Mouse (Mus musculus): ENCODE data around the gene Lmtk3.

Gene Lmtk3

DNA sequence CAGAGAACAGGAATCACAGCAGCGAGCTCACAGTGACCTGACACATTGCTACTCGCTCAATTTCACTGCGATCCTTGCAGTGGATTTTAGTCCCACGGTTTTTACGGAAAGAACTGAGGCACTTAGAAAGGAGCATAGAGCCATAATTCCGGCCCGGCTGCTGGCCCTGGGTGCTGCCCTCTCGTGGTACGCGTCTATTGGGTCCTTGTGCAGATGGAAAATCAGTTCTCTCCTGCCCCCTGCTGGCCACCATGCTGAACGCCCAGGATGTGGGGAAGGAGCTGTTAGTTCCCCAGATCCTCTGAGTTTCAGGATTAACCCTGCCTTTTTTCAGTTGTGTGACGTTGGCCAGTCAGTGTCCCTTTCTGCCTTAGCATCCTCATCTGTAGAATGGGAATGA is 17.8 kb downstream of the Lmtk3 start:
- in situ Hi-C loops (cut with MboI; ENCODE audit: low sequenced_read_pairs), result loop anchor here (5.0 kb wide), 1 partner anchor 69 kb away; no protein-coding TSS in a partner anchor

DNA sequence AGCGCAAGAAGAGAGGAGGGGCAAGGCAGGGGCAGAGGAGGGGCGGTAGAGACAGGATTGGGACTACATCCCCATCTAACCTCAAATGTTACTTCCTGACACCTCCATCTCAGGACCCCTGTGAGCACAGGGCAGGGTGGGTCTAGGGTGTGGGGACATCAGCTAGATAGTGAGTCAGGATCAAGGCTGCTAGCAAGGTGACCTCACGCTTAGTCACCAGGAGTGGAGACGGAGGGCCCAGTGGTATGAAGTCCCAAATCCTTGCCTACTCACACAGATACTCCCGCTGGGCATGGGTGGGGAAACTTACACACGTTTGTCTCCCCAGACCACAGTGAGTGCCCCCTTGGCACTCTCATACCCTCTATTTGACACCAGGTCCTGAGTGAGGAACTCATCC is 19.0 kb downstream of the Lmtk3 start:
- in situ Hi-C loops (cut with MboI; ENCODE audit: low sequenced_read_pairs), result loop anchor here (5.0 kb wide), 1 partner anchor 70 kb away; no protein-coding TSS in a partner anchor

DNA sequence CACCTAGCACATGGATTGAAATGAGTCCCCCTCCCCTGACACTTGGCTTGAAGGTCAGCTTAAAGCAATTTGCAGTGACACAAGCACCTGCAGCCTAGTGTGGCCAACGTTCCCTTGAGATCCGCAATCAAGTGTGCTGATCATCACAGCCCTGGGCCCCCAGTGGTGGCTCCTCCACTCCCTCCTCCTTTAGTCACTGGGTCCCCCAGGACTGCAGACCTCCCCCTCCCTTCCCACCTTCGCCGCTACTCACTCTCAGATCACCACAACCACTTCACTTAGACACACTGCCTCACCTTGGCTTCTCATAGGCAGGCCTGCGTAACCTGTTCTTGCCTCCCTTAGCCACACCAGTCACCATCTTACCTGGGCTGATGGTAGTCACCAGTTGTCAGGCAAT is 22.4 kb downstream of the Lmtk3 start:
- in situ Hi-C loops (cut with MboI; ENCODE audit: low sequenced_read_pairs), result no loop called here

DNA sequence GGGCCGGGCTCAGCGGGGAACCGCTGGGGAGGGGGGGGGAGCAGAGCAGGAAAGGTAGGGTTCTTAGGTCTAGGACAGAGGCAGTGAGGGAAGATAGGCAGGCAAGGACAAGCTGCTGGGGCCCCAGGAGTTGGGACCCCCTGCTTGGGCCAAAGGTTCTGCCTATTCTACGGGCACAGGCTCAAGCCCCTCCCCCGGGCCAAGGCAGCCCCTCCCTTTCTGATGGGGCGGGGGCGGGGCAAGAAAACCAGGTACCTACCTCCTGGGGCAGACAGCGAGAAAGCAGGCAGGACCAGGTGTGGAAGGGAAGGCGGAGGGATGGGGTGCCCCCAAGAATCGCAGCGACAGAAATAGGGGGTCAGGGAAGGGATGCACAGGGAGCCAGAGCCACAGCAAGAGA is 24.9 kb downstream of the Lmtk3 start:
- in situ Hi-C loops (cut with MboI; ENCODE audit: low sequenced_read_pairs), result no loop called here

DNA sequence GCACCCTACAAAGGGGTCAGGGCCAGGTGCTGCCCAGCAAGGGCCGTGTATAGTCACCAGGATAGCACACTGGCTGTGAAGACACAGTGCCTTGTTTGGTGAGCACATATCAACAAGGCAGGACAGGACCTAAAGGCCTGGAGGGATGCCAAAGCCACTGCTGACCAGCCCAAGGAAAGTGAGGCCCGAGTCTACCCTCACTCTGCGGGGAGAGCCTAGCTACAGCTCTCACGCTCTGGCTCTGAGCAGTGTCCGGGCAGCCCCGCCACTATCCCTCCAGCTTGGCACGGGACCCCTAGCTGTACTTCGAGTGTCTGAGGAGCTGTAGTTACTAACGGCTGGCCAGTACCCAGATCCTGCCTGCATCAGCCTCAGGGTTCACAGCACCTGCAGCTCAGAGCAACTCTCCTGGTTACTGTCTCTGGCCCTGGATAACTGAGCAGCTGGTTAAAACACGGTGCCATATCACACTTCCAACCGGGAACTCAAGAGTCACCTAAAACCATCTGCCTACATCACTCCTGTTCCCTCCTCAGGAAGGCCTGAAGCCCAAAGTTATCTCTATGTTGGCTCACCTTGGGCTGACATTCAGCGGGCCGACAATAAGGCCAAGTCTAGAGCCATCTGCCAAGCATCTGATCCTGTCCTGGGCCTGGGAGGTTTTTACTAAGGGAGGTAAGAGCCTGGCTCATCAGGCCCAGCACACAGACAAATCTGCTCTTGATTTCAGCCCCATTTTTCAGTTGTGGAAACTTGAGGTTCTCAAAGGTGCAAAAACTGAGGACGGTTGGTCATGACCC is 25.9 kb downstream of the Lmtk3 start:
- in situ Hi-C loops (cut with MboI; ENCODE audit: low sequenced_read_pairs), result no loop called here

DNA sequence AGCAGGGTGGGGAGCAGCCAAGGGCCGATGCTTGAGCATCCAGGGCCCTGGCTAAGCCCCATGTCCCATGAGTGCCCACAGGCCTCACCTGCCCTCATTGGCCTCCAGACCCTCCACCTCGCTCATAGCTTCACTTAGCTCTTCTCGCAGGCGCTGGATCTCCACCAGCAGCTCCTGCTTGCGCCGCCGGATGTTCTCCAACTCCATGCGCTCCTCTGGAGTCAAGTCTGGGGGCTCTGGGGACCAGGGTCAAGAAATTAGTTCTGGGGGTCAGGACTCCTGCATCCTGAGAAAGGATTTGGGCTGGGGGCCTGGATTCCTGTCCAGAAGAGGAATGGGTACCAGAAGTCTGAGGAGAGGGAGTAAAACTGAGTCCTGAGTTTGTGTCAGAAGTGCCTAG is 29.4 kb downstream of the Lmtk3 start:
- in situ Hi-C loops (cut with MboI; ENCODE audit: low sequenced_read_pairs), result no loop called here

DNA sequence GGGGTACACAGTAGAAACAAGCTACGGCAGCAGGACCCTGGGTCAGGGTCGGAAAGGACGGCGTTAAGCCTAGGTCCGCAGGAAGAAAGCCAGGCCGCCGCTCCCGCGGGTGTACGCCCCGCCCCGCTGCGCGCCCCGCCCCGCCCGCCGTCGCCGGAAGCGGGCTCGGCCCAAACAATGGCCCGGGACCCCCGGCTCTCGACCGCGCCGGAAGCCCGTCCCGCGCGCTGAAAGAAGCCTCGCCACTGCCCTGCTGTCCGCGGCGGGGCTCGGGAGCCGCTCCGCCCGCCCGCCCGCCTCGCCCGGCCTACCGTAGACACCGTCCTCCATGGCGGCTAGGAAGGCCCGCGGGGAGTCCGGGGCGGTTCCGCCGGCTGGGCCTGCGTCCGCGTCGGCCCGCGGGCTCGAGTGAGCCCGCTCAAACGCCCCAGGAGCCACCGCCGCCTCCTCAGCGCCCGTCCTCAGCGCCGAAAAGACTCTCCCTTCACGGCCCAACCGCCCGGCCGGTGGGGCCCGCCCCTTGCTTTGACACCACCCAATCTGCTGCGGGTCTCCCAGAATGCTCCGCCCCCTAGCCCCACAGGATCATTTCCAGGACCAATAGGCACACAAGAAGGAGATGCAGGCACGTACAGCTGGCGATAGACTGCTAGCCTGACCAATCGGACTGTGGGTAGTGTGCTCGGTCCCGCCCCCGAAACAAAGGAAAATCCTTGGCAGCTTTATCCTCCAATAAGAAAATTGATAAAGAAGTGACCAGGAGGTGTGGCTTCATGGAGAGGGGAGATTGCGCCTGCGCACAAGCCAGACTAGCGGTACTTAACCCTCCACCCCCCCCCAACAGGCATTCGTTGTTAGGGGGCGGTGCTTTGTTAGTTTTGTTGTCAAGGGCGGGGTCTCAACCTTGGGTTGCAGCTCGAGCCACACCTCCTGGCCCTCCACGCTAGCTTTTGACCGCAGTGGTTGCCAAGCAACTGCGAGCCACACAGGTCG is 30.5 kb downstream of the Lmtk3 start, which contains the start of gene Cyth2:
Gene Cyth2, minus strand, starts transcription at position 795 of the 993 bp plus-strand sequence.
- in situ Hi-C loops (cut with MboI; ENCODE audit: low sequenced_read_pairs), result no loop called here

DNA sequence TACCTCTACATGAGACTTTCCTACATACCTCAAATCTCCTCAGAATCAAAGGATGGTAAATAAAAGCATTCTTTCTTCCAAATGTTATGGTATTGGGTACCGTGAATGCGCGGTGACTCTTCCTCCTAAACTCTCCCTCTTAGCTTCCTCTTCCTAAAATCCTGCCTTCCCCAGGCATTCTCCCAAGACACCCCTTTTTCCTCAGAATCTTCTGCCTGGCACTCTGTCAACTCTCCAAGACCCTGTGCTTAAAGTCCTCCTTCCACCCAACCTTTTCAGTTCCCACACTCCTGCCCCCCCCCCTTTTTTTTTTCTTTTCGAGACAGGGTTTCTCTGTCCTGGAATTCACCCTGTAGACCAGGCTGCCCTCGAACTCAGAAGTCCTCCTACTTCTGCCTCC is 31.3 kb downstream of the Lmtk3 start:
- in situ Hi-C loops (cut with MboI; ENCODE audit: low sequenced_read_pairs), result no loop called here

DNA sequence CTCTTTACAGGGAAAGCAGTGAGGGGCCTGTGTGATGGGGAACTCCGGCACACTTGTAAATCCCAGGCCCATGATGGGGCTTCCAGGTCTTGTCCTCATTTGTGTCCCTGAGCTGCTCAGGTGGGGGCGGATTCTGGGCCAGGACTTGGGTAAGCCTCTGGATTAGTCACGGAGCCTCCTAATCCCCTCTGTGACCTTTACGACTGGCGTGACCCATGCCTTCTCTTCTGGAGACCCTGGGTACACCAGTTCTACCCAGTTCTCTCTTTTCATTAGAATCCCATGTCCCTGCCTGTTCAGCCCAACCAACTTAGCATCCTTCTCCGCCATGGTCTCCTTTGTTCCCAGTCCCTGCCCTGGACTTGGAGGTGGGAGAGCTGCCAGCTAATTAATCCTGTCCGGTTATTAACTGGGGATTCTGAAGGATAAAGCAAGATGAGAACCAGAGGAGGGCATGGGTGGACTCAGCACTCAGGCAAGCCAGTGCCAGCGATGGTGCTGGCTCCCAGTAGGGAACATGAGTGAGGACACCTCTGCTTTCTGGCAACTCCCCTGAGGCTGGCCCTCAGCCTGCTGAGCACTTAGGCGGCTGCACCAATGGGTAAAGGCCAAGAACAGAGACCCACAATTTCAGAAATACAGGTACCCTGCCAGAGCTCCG is 31.9 kb downstream of the Lmtk3 start:
- in situ Hi-C loops (cut with MboI; ENCODE audit: low sequenced_read_pairs), result no loop called here

DNA sequence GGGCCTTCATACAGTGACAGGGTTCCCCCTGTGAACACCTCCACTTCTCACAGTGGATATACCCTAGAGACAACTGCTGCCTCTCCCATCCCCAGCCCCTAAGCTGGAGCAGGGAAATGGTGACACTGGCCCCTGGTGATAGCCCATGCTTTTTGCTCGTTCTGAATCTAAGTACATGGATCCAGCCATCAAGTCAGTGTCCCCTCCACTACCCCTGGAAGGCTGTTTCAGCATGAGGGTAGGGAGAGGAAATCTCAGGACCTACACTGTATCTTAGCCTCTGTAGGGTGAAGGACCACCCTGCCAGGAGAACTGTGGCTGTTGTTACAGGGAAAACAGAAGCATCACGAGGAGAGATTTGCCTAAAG is 32.4 kb downstream of the Lmtk3 start:
- in situ Hi-C loops (cut with MboI; ENCODE audit: low sequenced_read_pairs), result no loop called here

DNA sequence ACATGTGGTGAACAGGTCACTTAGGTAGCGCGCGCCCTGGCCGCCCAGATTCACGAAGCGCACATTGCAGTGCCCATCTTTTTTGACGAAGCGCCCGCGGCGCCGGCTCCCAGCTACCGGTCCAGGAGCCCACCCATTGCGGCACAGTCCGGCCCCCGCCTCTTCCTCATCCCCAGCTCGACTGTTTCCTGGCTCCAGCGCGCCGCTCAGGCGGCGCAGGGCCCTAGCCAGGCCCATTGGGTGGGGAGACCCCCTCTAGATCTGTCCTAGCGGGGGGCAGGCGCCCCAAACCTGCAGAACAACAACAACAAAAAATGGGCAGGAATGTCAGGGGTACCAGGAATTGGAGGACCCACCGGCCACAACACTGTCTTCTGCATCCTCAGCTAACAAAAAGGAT is 36.3 kb downstream of the Lmtk3 start:
- in situ Hi-C loops (cut with MboI; ENCODE audit: low sequenced_read_pairs), result no loop called here

DNA sequence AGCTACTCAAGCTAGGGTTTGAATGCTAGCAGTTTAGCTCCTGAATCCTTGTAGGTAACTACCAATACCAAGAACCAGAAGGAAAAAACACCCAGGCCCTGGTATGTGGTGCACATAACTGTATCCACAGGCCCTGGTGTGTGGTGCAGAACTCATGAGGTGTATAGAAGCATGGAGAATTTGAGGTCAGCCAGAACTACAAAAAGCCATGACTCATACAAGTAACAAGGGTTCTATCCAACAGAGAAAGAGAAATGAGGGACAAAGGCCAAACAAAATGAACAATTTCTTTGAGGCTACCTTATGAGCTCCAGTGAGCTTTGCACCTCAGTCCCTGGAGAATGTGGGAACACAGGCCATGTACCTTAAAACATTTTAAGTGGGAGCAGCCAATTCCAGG is 37.4 kb downstream of the Lmtk3 start:
- in situ Hi-C loops (cut with MboI; ENCODE audit: low sequenced_read_pairs), result no loop called here

DNA sequence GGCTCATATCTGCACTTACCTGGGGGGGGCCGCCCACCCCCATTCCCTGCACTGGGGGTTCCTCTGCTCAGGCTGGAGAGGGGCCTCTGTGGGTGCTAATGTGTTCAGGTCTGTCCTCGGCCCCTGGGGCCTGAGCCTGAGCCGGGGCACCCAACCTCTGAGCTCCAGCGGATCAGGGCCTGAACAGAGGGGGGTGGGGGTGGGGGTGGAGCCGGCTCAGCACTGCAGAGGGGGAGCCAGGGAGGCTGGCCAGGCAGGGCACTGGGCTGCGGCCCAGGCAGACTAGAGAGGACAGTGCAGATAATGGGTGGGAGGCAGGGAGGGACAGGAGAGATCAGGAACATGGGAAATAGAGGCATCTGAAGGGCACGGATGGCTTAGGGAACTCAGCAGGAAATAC is 41.1 kb downstream of the Lmtk3 start, which contains the start of gene Kcnj14:
Gene Kcnj14, minus strand, starts transcription at position 185 of the 400 bp plus-strand sequence.
- in situ Hi-C loops (cut with MboI; ENCODE audit: low sequenced_read_pairs), result no loop called here

DNA sequence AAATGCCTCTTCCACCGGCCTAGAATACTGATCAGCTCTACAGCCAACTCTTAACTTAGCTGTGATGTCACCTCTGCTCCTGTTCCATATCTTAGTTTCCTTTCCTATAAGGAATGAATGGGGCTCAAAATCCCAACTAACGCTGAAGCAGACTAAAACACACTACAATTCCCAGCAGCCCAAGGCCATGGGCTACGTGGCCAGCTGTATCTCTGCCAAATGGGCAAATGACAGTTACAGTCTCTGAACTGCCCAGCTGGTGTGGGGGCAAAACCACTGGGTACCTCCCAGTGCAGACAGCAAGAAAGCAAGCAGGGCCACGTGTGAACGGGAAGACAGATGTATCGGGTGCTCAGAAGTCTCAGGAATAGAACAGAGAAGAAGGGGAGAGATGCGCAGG is 43.1 kb downstream of the Lmtk3 start:
- in situ Hi-C loops (cut with MboI; ENCODE audit: low sequenced_read_pairs), result no loop called here

DNA sequence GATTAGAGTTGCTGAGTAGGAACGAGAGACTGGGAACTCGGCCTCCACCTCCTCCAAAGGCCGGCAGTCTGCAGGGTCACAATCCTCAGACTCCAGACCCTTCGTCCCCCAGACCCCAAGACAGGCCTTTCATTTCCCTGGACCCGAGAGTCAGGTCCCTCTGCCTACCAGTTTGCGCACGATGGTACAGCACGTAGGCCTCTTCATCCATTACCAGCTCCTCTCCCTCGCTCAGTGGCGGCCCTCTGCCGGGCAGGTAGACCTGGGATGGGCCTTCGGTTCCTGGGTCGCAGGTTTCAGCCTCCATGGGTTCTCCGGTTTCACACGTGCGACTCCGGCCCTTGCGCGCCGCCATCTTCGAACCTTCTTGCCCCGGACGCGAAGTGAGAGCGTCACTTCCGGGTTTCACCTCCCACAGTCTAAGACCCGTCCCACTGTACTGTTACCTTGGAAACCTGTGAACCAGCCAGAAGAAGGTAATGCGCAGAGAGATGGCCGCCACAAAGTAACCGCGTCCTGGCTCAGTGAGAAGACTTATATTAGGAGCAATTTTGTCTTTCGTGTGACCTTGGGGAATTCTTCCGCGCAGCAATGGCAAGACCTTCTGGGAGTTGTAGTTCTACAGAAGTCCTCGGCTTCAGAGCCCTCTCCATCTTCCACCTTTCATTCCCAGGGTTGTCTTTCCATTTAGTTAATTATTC is 47.0 kb downstream of the Lmtk3 start, which contains the start of gene Grwd1:
Gene Grwd1, minus strand, starts transcription at position 518 of the 701 bp plus-strand sequence.
- in situ Hi-C loops (cut with MboI; ENCODE audit: low sequenced_read_pairs), result no loop called here

DNA sequence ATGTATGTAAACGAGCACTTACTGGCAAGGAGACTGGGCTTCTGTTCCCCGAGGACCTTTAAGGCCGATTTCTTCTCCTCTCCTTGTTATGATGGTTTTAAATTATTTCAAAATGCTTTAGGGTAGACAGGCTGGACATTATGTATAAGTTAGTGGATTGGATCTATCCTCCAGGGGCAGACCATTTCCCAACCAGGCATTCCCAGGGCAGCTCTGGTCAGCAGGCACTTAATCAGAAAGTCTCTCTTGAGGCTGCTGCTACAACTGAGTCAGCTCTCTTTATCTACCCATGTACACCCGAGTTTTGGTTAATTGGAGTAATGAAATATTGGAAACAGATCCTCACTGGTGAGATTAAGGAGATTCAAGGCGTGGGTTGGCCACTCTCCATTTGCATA is 47.6 kb downstream of the Lmtk3 start:
- in situ Hi-C loops (cut with MboI; ENCODE audit: low sequenced_read_pairs), result no loop called here

DNA sequence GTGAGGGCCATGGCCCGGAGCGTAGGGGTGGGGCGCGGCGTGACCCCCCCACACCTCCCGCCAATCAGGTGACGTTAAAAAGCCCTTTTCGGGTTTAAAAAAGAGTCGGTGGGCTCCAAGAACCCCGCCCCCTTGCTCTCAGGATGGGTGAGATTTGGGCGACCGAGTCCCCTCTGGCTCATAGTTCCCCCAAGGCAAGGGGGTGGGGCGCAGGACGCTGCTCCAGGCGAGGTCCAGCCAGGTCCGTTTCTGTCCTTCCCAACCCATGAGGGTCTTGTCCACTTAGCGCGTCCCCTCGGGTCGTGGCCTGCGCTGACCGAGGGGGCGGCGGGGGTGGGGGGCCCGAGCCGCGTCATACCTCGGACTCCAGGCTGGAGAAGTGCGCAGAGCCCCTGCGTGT is 48.9 kb downstream of the Lmtk3 start:
- in situ Hi-C loops (cut with MboI; ENCODE audit: low sequenced_read_pairs), result no loop called here

DNA sequence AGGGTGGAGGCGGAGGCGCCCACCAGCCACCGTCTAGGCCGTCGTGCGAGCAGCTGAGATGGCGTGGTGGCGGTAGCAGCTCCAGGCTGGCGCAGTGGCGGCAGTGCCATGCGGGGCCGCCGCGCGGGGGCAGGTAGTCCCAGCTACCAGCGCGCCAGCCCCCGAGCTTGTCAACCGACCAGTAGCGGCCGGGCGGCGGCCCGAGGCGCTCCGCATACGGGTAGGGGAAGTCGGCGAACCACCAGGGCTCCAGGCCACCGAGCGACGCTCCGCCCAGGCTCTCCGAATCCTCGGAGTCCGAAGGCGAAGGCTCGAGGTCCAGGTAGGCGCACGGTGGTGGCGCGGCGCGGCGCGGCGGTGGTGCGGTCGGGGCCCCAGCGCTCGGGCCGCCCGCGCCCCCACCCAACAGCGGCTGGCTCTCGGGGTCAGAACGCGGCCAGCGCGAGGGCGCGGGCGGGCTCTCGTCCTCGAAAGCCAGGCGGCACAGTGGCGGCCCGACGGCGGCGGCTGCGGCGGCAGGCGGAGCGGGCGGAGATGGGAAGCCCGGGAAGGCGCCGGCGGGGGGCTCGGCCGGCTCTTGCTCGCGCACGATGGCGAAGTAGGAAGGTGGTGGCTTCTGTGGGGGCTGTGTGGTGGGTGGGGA is 49.7 kb downstream of the Lmtk3 start:
- in situ Hi-C loops (cut with MboI; ENCODE audit: low sequenced_read_pairs), result no loop called here

DNA sequence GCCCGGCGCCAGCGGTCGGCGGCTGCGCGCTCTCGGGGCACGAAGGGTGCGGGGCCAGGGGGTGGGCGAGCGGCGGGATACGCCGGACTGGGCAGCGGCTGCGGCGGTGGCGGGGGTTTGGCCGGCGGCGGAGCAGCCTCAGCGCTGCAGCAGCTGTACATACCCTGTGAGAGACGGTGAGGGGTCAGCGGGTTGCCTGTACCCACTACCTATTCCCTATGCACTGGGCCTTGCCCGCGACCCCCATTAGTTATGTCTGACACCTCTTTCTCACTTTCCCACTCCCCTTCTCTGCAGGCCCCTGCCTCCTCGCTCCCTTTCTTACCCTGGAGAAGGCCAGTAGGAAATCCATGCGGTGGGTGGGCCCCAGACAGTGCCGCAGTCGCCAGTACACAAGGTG is 50.4 kb downstream of the Lmtk3 start:
- in situ Hi-C loops (cut with MboI; ENCODE audit: low sequenced_read_pairs), result no loop called here

All from CH12F3 (cell line).